Comparison of ENCODE assay signal across 27 mouse cellular contexts in genomic region chr6:145591578-145591977, GRCm38 (mm10). TPM values are rescaled to one million over a fixed set of nuclear protein-coding genes. Genes with fewer than 3 reads are reported as not detected.
"Had no signal": no experiment of that assay in that cellular context is flagged by ENCODE, and none has a peak within 500 bp of the region (broad histone marks: within the 10 kb centered on the region; RNA-seq: fewer than 3 reads in every experiment).

No protein-coding gene starts in this region.

- DNase-seq: kidney, adult 18-20 months; kidney, adult 9 months; kidney, postnatal 14 days; kidney, postnatal 4 days; left cerebral cortex, postnatal 4 days; lung, postnatal 36 days; retina, postnatal 1 day; right cerebral cortex, postnatal 25 days; spleen, adult 18-20 months; thymus, postnatal 25 days had no signal

- H3K9me3 ChIP-seq: limb, embryonic 13.5 days; liver, embryonic 12.5 days; liver, embryonic 15.5 days; midbrain, embryonic 12.5 days; neural tube, embryonic 13.5 days; stomach, embryonic 15.5 days had no signal

- H3K4me1 ChIP-seq: liver, embryonic 15.5 days had no signal

- H3K9ac ChIP-seq: limb, embryonic 13.5 days; liver, embryonic 12.5 days; liver, embryonic 15.5 days; midbrain, embryonic 12.5 days; neural tube, embryonic 13.5 days; stomach, embryonic 15.5 days had no signal

- H3K4me3 ChIP-seq: limb, embryonic 13.5 days; liver, embryonic 12.5 days; liver, embryonic 15.5 days; midbrain, embryonic 12.5 days; myocyte; neural tube, embryonic 13.5 days; stomach, embryonic 15.5 days had no signal

- H3K4me2 ChIP-seq: limb, embryonic 13.5 days; liver, embryonic 12.5 days; liver, embryonic 15.5 days; midbrain, embryonic 12.5 days; neural tube, embryonic 13.5 days; stomach, embryonic 15.5 days had no signal

- ATAC-seq: liver, embryonic 12.5 days had no signal

- H3K27ac ChIP-seq: liver, embryonic 12.5 days; liver, embryonic 15.5 days had no signal

- H3K36me3 ChIP-seq: limb, embryonic 13.5 days; liver, embryonic 12.5 days; liver, embryonic 15.5 days; midbrain, embryonic 12.5 days; neural tube, embryonic 13.5 days; stomach, embryonic 15.5 days had no signal

- H3K27me3 ChIP-seq: limb, embryonic 13.5 days; liver, embryonic 12.5 days; liver, embryonic 15.5 days; midbrain, embryonic 12.5 days; neural tube, embryonic 13.5 days; stomach, embryonic 15.5 days had no signal

RNA-seq across cellular contexts. Expression of gene Lmntd1, which starts 22.5 kb away (rescaled TPM):
- total RNA-seq: megakaryocyte progenitor cell, adult 5-6 weeks; megakaryocyte-erythroid progenitor cell, adult 5-6 weeks; monocyte, adult 5-6 weeks had no signal
- polyA plus RNA-seq: liver, embryonic 12.5 days; liver, embryonic 15.5 days; myocyte had no signal

RNA-seq across cellular contexts. Expression of gene Tuba3b, which starts 24.0 kb away (rescaled TPM):
- total RNA-seq: layer of hippocampus, adult 18-20 months; layer of hippocampus, postnatal 14 days; left cerebral cortex, adult 8-10 months; left cerebral cortex, postnatal 14 days; left cerebral cortex, postnatal 4 days; megakaryocyte progenitor cell, adult 5-6 weeks; megakaryocyte-erythroid progenitor cell, adult 5-6 weeks; monocyte, adult 5-6 weeks; neutrophil, adult 5-6 weeks had no signal
- polyA plus RNA-seq: limb, embryonic 13.5 days; liver, embryonic 12.5 days; lung, embryonic 16.5 days; midbrain, embryonic 12.5 days; midbrain, embryonic 16.5 days; myocyte; neural tube, embryonic 13.5 days; stomach, embryonic 15.5 days had no signal
